Mouse (Mus musculus) midbrain, embryonic 15.5 days (tissue): ENCODE results near the gene Pnp. TPM values are rescaled to one million over a fixed set of nuclear protein-coding genes. Genes with fewer than 3 reads are reported as not detected.
"Not testable (repeated sequence)": the region's sequence is repeated elsewhere in the genome, so short reads cannot be mapped to it uniquely, and the experiment has no call there.

ENCODE experiments used
- ATAC-seq: fragments of 200-750 bp; cut with Nextera tagmentation; replicated peaks from 2 replicates; pipeline ENCODE4 v1.8.0; 2017; ENCODE audit warnings: moderate TSS enrichment
- H3K27ac ChIP-seq: fragments of 300-500 bp; sonication (generic); 2 replicates; pipeline ENCODE4 v1.5.1; 2015; ENCODE audit warnings: mild to moderate bottlenecking, inconsistent platforms
- H3K27me3 ChIP-seq: fragments of 300-500 bp; sonication (generic); replicated peaks from 2 replicates; pipeline ENCODE4 v1.6.1; 2015; ENCODE audit warnings: inconsistent platforms
- H3K36me3 ChIP-seq: fragments of 300-500 bp; sonication (generic); replicated peaks from 2 replicates; pipeline ENCODE4 v1.6.1; 2015; ENCODE audit warnings: inconsistent platforms
- H3K4me1 ChIP-seq: fragments of 300-500 bp; sonication (generic); 2 replicates; pipeline ENCODE4 v1.6.1; 2015; ENCODE audit warnings: inconsistent platforms
- H3K4me2 ChIP-seq: fragments of 300-500 bp; sonication (generic); 2 replicates; pipeline ENCODE4 v1.6.1; 2015; ENCODE audit warnings: inconsistent platforms, mild to moderate bottlenecking, moderate library complexity
- H3K4me3 ChIP-seq: fragments of 300-500 bp; sonication (generic); 2 replicates; pipeline ENCODE4 v1.5.1; 2015; ENCODE audit warnings: mild to moderate bottlenecking, inconsistent platforms
- H3K9ac ChIP-seq: fragments of 300-500 bp; sonication (generic); 2 replicates; pipeline ENCODE4 v1.6.1; 2015; ENCODE audit warnings: mild to moderate bottlenecking, inconsistent platforms
- H3K9me3 ChIP-seq: fragments of 300-500 bp; sonication (generic); 2 replicates; pipeline ENCODE4 v1.6.1; 2016; ENCODE audit warnings: inconsistent platforms
- WGBS: fragments of 180-500 bp; shearing (Covaris S2); methylation state at CpG from one replicate; pipeline ENCODE4 v1.1.7; 2015; ENCODE audit warnings: mixed read lengths; 5-methylcytosine and 5-hydroxymethylcytosine counted together
- polyA plus RNA-seq: library from polyadenylated mRNA; unstranded; fragments of >200 nt; fragmentation: Nextera tagmentation; extraction: Ambion mirVana; gene quantifications from 2 replicates; pipeline ENCODE4 v1.2.1, GENCODE M21; 2015

The Pnp gene
- polyA plus RNA-seq, 1 experiment from 2014 or later, result 20.3 TPM

DNA sequence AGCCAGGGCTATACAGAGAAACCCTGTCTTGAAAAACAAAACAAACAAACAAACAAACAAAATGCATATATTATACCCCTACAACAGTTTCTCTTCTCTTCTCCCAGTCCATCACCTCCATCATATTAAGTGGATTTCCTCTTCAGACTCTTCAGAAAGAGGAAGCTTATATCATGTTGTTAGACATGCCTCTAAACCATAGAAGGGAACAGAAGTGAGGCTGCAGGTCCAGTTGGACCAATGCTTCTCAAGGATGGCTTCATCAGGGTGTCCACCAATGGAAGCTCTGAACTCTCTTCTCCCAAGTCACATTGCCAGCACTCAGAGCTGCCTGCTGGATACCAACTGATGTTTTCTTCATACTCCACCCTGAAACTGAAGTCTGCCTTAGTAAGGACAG is 25.6 kb upstream of the Pnp start:
- not testable (repeated sequence) for H3K27ac ChIP-seq, H3K4me1 ChIP-seq, H3K9me3 ChIP-seq, H3K36me3 ChIP-seq, H3K9ac ChIP-seq, ATAC-seq, H3K4me3 ChIP-seq, H3K4me2 ChIP-seq, H3K27me3 ChIP-seq

GRCm38 (mm10) chr14:50908126-50908525 is 22.8 kb upstream of the Pnp start:
- Histone ChIP-seq H3K36me3 (peaks cover 5% of the 10 kb centered on the region; the same call in 1 of the 2 replicates), H3K9ac (no peak overlapping the region), H3K4me3 (no peak overlapping the region), H3K4me1 (peaks cover 9% of the 10 kb centered on the region), H3K27ac (no peak overlapping the region), H3K4me2 (no peak overlapping the region), H3K27me3 (no peaks in the 10 kb centered on the region), H3K9me3 (no peaks in the 10 kb centered on the region)
- ATAC-seq, result no peak
- WGBS, result 81% methylated on average over 4 of the region's 4 CpGs

GRCm38 (mm10) chr14:50911356-50911755 is 19.5 kb upstream of the Pnp start:
- H3K4me3 ChIP-seq, result no peak overlapping the region
- peaks cover 24% of the 10 kb centered on the region for H3K36me3 ChIP-seq
- no peak; the same call in 1 of the 2 replicates for ATAC-seq
- 63% methylated on average over 3 of the region's 3 CpGs for WGBS
- no peak overlapping the region for H3K27ac ChIP-seq
- no peak overlapping the region for H3K4me2 ChIP-seq
- H3K27me3 ChIP-seq, result no peaks in the 10 kb centered on the region
- H3K9me3 ChIP-seq, result no peaks in the 10 kb centered on the region
- H3K9ac ChIP-seq, result no peak overlapping the region
- H3K4me1 ChIP-seq, result no peaks in the 10 kb centered on the region

GRCm38 (mm10) chr14:50923437-50923836 is 7.4 kb upstream of the Pnp start:
- H3K4me3 ChIP-seq, result peak overlapping the region; percentile 64
- H3K36me3 ChIP-seq, result peaks cover 17% of the 10 kb centered on the region
- H3K9ac ChIP-seq, result peak overlapping the region; percentile 53; the same call in 1 of the 2 replicates
- not testable (repeated sequence) for H3K27me3 ChIP-seq, ATAC-seq, H3K9me3 ChIP-seq, H3K27ac ChIP-seq
- 86% methylated on average over 1 of the region's 1 CpGs for WGBS
- peak overlapping the region; percentile 76 for H3K4me2 ChIP-seq
- H3K4me1 ChIP-seq, result peaks cover 30% of the 10 kb centered on the region

GRCm38 (mm10) chr14:50924281-50925064 is 6.4 kb upstream of the Pnp start, which contains the start of the genes Osgep and Apex1:
Osgep (minus strand) TSS chr14:50924893.
Apex1 (plus strand) TSS chr14:50924968.
- Histone ChIP-seq H3K27ac (peak within 1 kb of the TSS; percentile 87), H3K4me3 (peak within 1 kb of the TSS; percentile 64), H3K36me3 (peaks cover 19% of the 10 kb centered on the region), H3K4me1 (peaks cover 35% of the 10 kb centered on the region), H3K27me3 (no peaks in the 10 kb centered on the region), H3K4me2 (peak within 1 kb of the TSS; percentile 76), H3K9ac (peak within 1 kb of the TSS; percentile 62), H3K9me3 (no peaks in the 10 kb centered on the region)
- under 1% methylated on average over 57 of the region's 57 CpGs for WGBS
- ATAC-seq, result peak; percentile 97

- H3K4me1 ChIP-seq, result peaks cover 43% of the 10 kb centered on the region
- H3K36me3 ChIP-seq, result peaks cover 19% of the 10 kb centered on the region
- under 1% methylated on average over 38 of the region's 38 CpGs for WGBS
- H3K4me3 ChIP-seq, result peak overlapping the region; percentile 64
- H3K4me2 ChIP-seq, result peak overlapping the region; percentile 76
- H3K9ac ChIP-seq, result peak overlapping the region; percentile 62
- H3K9me3 ChIP-seq, result no peaks in the 10 kb centered on the region
- ATAC-seq, result peak; percentile 48
- H3K27me3 ChIP-seq, result no peaks in the 10 kb centered on the region
- H3K27ac ChIP-seq, result peak overlapping the region; percentile 87
Observed at GRCm38 (mm10) chr14:50925111-50925920, 5.6 kb upstream of the Pnp start.

DNA sequence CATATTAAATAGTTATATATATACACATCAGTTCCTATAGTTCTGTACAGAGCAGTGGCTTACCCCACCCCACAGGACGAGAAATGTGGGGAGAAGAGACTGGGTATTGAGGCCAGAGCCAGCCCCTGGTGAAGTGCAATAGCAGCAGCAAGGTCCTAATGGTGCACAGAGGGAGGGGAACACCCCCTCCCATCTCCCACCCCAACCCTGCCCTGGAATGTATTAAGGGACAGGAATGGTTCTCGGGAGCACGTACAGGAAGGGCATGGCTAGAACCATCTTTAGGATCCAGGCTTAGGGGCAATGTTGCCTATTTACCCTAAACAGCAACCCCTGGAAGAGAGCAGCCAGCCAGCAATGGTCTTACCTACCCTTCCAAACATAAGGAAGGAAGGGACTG is 3.5 kb upstream of the Pnp start:
- Histone ChIP-seq H3K27ac (no peak overlapping the region), H3K9ac (no peak overlapping the region), H3K4me3 (no peak overlapping the region), H3K4me1 (peaks cover 50% of the 10 kb centered on the region), H3K36me3 (peaks cover 19% of the 10 kb centered on the region), H3K9me3 (no peaks in the 10 kb centered on the region), H3K4me2 (no peak overlapping the region), H3K27me3 (no peaks in the 10 kb centered on the region)
- WGBS, result 74% methylated on average over 3 of the region's 3 CpGs
- no peak for ATAC-seq

DNA sequence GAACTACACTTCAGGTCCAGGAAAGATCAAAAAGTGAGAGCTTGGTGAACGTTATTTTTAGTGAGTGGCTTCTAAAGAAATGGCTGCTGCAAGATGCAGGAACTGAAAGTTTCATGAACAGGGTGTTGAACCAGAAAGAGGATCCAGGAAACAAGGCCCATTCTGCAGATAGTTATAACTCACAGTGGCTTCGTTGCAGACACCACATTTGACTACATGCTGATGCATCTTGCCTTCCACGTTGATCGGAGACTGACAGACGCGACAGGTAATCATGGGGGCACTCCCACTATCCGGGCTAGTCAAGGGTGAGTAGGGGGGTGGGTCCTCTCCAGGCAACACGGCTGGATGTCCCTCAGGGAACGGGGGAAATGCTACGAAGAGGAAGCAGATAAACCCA is 931 bp upstream of the Pnp start:
- peak overlapping the region; percentile 93 for H3K9ac ChIP-seq
- peaks cover 42% of the 10 kb centered on the region for H3K4me1 ChIP-seq
- peak overlapping the region; percentile 88 for H3K4me3 ChIP-seq
- no peak for ATAC-seq
- peak overlapping the region; percentile 78 for H3K4me2 ChIP-seq
- no peaks in the 10 kb centered on the region for H3K9me3 ChIP-seq
- H3K27me3 ChIP-seq, result no peaks in the 10 kb centered on the region
- H3K27ac ChIP-seq, result peak overlapping the region; percentile 82
- WGBS, result 16% methylated on average over 10 of the region's 10 CpGs
- peaks cover 19% of the 10 kb centered on the region for H3K36me3 ChIP-seq

- Histone ChIP-seq H3K27ac (peak overlapping the region; percentile 82), H3K27me3 (no peaks in the 10 kb centered on the region), H3K4me2 (peak overlapping the region; percentile 78), H3K4me3 (peak overlapping the region; percentile 88), H3K9me3 (no peaks in the 10 kb centered on the region), H3K4me1 (peaks cover 42% of the 10 kb centered on the region), H3K36me3 (peaks cover 19% of the 10 kb centered on the region), H3K9ac (peak overlapping the region; percentile 93)
- under 1% methylated on average over 38 of the region's 38 CpGs for WGBS
- ATAC-seq, result peak; percentile 60
Observed at GRCm38 (mm10) chr14:50930377-50930753, 517 bp upstream of the Pnp start.

DNA sequence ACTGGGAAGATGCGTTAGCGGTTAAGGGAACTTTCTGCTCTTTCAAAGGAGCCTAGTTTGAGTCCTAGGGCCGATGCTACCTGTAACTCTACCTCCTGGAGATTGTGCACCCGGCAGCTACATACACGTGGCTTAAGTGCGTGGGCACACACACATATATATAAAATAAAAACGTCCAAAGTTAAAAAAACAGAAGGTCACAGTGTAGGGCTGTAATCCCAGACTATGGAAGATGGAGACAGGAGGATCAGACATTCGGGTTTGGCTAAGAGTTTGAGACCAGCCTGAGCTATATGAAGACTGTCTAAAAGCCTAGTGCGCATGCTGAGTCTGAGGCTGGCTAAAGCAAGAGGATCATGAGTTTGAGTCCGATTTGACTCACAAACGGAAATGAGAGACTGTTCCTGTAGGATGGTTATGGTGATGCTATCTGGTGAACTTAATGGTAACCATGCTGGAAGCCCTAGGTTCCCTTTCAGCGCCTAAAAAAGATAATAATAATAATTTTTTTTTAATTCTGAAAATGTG is 675 bp downstream of the Pnp start:
- 12% methylated on average over 12 of the region's 12 CpGs for WGBS
- peaks cover 13% of the 10 kb centered on the region for H3K36me3 ChIP-seq
- ATAC-seq, result no peak
- H3K4me1 ChIP-seq, result peaks cover 31% of the 10 kb centered on the region
- H3K9ac ChIP-seq, result peak overlapping the region; percentile 40
- H3K4me2 ChIP-seq, result peak overlapping the region; percentile 61
- H3K9me3 ChIP-seq, result no peaks in the 10 kb centered on the region
- H3K4me3 ChIP-seq, result peak overlapping the region; percentile 88
- H3K27ac ChIP-seq, result peak overlapping the region; percentile 84
- no peaks in the 10 kb centered on the region for H3K27me3 ChIP-seq

DNA sequence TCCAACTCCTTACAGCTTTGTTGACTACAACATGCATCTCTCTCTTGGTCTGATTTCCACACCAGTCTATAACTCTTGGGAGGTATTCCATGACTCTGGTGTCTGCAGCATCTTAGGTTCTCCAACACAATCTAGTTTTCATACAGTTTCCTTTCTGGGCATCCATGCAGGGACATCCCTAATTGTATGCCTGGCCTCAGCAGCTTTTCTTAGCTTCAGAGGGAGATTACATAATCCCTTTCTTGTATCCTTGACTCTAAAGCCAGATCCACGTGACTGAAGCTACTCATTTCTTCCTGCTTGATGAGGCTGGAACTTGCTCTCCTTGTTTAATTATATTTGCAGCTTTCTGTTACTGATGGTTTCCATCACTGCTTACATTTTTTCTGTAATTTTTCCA is 5.8 kb downstream of the Pnp start:
- H3K27me3 ChIP-seq, result no peaks in the 10 kb centered on the region
- H3K4me1 ChIP-seq, result peaks cover 5% of the 10 kb centered on the region
- H3K27ac ChIP-seq, result no peak overlapping the region
- H3K4me3 ChIP-seq, result no peak overlapping the region
- H3K4me2 ChIP-seq, result no peak overlapping the region
- H3K9ac ChIP-seq, result no peak overlapping the region
- ATAC-seq, result no peak
- H3K36me3 ChIP-seq, result no peaks in the 10 kb centered on the region
- 57% methylated on average over 1 of the region's 1 CpGs for WGBS
- H3K9me3 ChIP-seq, result no peaks in the 10 kb centered on the region

- Histone ChIP-seq H3K36me3 (no peaks in the 10 kb centered on the region), H3K9ac (no peak overlapping the region), H3K4me3 (no peak overlapping the region), H3K9me3 (no peaks in the 10 kb centered on the region), H3K4me1 (no peaks in the 10 kb centered on the region), H3K27me3 (no peaks in the 10 kb centered on the region), H3K27ac (no peak overlapping the region), H3K4me2 (no peak overlapping the region)
- WGBS, result 82% methylated on average over 3 of the region's 3 CpGs
- no peak for ATAC-seq
Observed at GRCm38 (mm10) chr14:50938119-50938908, 7.4 kb downstream of the Pnp start.
